Mouse (Mus musculus) neural tube, embryonic 12.5 days (tissue): ENCODE measurements around the gene H2-Q7. TPM values are rescaled to one million over a fixed set of nuclear protein-coding genes. Genes with fewer than 3 reads are reported as not detected.

ENCODE experiments used
- ATAC-seq: fragments of 200-750 bp; cut with Nextera tagmentation; 2 replicates; pipeline ENCODE4 v1.8.0; 2017; ENCODE audit warnings: low read depth, mild to moderate bottlenecking, moderate TSS enrichment, moderate library complexity; ENCODE audit not compliant: low FRiP score
- H3K27ac ChIP-seq: fragments of 300-500 bp; sonication (generic); 2 replicates; pipeline ENCODE4 v1.5.1; 2016
- H3K27me3 ChIP-seq: fragments of 300-500 bp; sonication (generic); replicated peaks from 2 replicates; pipeline ENCODE4 v1.6.1; 2016; ENCODE audit warnings: mild to moderate bottlenecking
- H3K36me3 ChIP-seq: fragments of 300-500 bp; sonication (generic); 2 replicates; pipeline ENCODE4 v1.6.1; 2016; ENCODE audit warnings: mild to moderate bottlenecking
- H3K4me1 ChIP-seq: fragments of 300-500 bp; sonication (generic); 2 replicates; pipeline ENCODE4 v1.6.1; 2016
- H3K4me2 ChIP-seq: fragments of 300-500 bp; sonication (generic); replicated peaks from 2 replicates; pipeline ENCODE4 v1.6.1; 2016; ENCODE audit warnings: mild to moderate bottlenecking
- H3K4me3 ChIP-seq: fragments of 300-500 bp; sonication (generic); 2 replicates; pipeline ENCODE4 v1.5.1; 2016
- H3K9ac ChIP-seq: fragments of 300-500 bp; sonication (generic); 2 replicates; pipeline ENCODE4 v1.6.1; 2016; ENCODE audit warnings: mild to moderate bottlenecking
- H3K9me3 ChIP-seq: fragments of 300-500 bp; sonication (generic); 2 replicates; pipeline ENCODE4 v1.6.1; 2016; ENCODE audit warnings: mild to moderate bottlenecking
- WGBS: fragments of 180-500 bp; shearing (Covaris S2); methylation state at CpG from one replicate; pipeline ENCODE4 v1.1.7; 2016; 5-methylcytosine and 5-hydroxymethylcytosine counted together
- polyA plus RNA-seq: library from polyadenylated mRNA; unstranded; fragments of >200 nt; fragmentation: Nextera tagmentation; extraction: Ambion mirVana; gene quantifications from 2 replicates; pipeline ENCODE4 v1.2.1, GENCODE M21; 2016

The H2-Q7 gene
- polyA plus RNA-seq, 1 experiment from 2014 or later = 6.8 TPM

- 95% methylated on average over 2 of the region's 2 CpGs for WGBS
- H3K36me3 ChIP-seq = no peaks in the 10 kb centered on the region
- peaks cover 6% of the 10 kb centered on the region; the same call in 1 of the 2 replicates for H3K4me1 ChIP-seq
- no peak for ATAC-seq
- H3K27me3 ChIP-seq = no peaks in the 10 kb centered on the region
- no peak overlapping the region for H3K9ac ChIP-seq
- no peak overlapping the region for H3K27ac ChIP-seq
- H3K9me3 ChIP-seq = no peaks in the 10 kb centered on the region
- H3K4me2 ChIP-seq = no peak overlapping the region
- H3K4me3 ChIP-seq = no peak overlapping the region
Observed at GRCm38 (mm10) chr17:35488041-35488440, 49.1 kb downstream of the H2-Q7 start.

- no peak overlapping the region for H3K27ac ChIP-seq
Observed at GRCm38 (mm10) chr17:35490320-35490719, 51.4 kb downstream of the H2-Q7 start.

More at GRCm38 (mm10) chr17:35490320-35490719, 51.4 kb downstream of the H2-Q7 start:
- H3K9me3 ChIP-seq = no peaks in the 10 kb centered on the region
- no peak overlapping the region for H3K4me3 ChIP-seq
- 34% methylated on average over 5 of the region's 5 CpGs for WGBS
- peaks cover 6% of the 10 kb centered on the region; the same call in 1 of the 2 replicates for H3K4me1 ChIP-seq
- no peaks in the 10 kb centered on the region for H3K36me3 ChIP-seq
- ATAC-seq = no peak
- H3K9ac ChIP-seq = no peak overlapping the region
- no peaks in the 10 kb centered on the region for H3K27me3 ChIP-seq
- no peak overlapping the region for H3K4me2 ChIP-seq

Other genes starting within 250 kb of the H2-Q7 start
- gene Ltb, start 244.7 kb upstream of the H2-Q7 start, polyA plus RNA-seq = 0.39 and 0.57 TPM in 2 replicates
- 0.18 TPM in 1 of 2 replicates, not detected in the other for gene Tnf, start 237.1 kb upstream of the H2-Q7 start, polyA plus RNA-seq
- gene Lta, start 233.8 kb upstream of the H2-Q7 start, polyA plus RNA-seq = not detected in 2 replicates
- not detected in 2 replicates for gene Gm16181, start 218.3 kb upstream of the H2-Q7 start, polyA plus RNA-seq
- 26.2 and 28.4 TPM in 2 replicates for gene Atp6v1g2, start 205.5 kb upstream of the H2-Q7 start, polyA plus RNA-seq
- gene Nfkbil1, start 203.4 kb upstream of the H2-Q7 start, polyA plus RNA-seq = 10.6 and 11.5 TPM in 2 replicates
- 511 and 522 TPM in 2 replicates for gene Ddx39b, start 197.4 kb upstream of the H2-Q7 start, polyA plus RNA-seq
- 55.7 and 58.8 TPM in 2 replicates for gene H2-D1, start 176.4 kb upstream of the H2-Q7 start, polyA plus RNA-seq
- gene H2-Q1, start 118.8 kb upstream of the H2-Q7 start, polyA plus RNA-seq = 0.06 and 0.10 TPM in 2 replicates
- gene H2-Q2, start 96.9 kb upstream of the H2-Q7 start, polyA plus RNA-seq = 0.28 and 0.42 TPM in 2 replicates
- 2.7 and 3.2 TPM in 2 replicates for gene H2-Q4, start 59.5 kb upstream of the H2-Q7 start, polyA plus RNA-seq
- 0.48 and 0.64 TPM in 2 replicates for gene H2-Q6, start 14.3 kb upstream of the H2-Q7 start, polyA plus RNA-seq
- 0.18 and 0.27 TPM in 2 replicates for gene H2-Q10, start 30.9 kb downstream of the H2-Q7 start, polyA plus RNA-seq
- not detected in 2 replicates for gene Pou5f1, start 66.9 kb downstream of the H2-Q7 start, polyA plus RNA-seq
- gene Tcf19, start 77.7 kb downstream of the H2-Q7 start, polyA plus RNA-seq = 34.1 and 35.1 TPM in 2 replicates
- 12.9 and 13.1 TPM in 2 replicates for gene Cchcr1, start 77.9 kb downstream of the H2-Q7 start, polyA plus RNA-seq
- 0.91 and 1.4 TPM in 2 replicates for gene Psors1c2, start 94.0 kb downstream of the H2-Q7 start, polyA plus RNA-seq
- gene Cdsn, start 113.0 kb downstream of the H2-Q7 start, polyA plus RNA-seq = not detected in 2 replicates
- gene 2300002M23Rik, start 128.3 kb downstream of the H2-Q7 start, polyA plus RNA-seq = not detected in 2 replicates
- not detected in 2 replicates for gene Sfta2, start 162.4 kb downstream of the H2-Q7 start, polyA plus RNA-seq
- not detected in 2 replicates for gene Gm9573, start 187.5 kb downstream of the H2-Q7 start, polyA plus RNA-seq
- 0.10 TPM in 1 of 2 replicates, not detected in the other for gene Mucl3, start 204.5 kb downstream of the H2-Q7 start, polyA plus RNA-seq
- gene Vars2, start 228.4 kb downstream of the H2-Q7 start, polyA plus RNA-seq = 14.9 and 15.2 TPM in 2 replicates
- gene Gtf2h4, start 234.6 kb downstream of the H2-Q7 start, polyA plus RNA-seq = 35.8 and 36.9 TPM in 2 replicates